Mouse (Mus musculus): ENCODE measurements around the gene Snapc3.
"Not testable (repeated sequence)": the region's sequence is repeated elsewhere in the genome, so short reads cannot be mapped to it uniquely, and the experiment has no call there.

The Snapc3 gene

DNA sequence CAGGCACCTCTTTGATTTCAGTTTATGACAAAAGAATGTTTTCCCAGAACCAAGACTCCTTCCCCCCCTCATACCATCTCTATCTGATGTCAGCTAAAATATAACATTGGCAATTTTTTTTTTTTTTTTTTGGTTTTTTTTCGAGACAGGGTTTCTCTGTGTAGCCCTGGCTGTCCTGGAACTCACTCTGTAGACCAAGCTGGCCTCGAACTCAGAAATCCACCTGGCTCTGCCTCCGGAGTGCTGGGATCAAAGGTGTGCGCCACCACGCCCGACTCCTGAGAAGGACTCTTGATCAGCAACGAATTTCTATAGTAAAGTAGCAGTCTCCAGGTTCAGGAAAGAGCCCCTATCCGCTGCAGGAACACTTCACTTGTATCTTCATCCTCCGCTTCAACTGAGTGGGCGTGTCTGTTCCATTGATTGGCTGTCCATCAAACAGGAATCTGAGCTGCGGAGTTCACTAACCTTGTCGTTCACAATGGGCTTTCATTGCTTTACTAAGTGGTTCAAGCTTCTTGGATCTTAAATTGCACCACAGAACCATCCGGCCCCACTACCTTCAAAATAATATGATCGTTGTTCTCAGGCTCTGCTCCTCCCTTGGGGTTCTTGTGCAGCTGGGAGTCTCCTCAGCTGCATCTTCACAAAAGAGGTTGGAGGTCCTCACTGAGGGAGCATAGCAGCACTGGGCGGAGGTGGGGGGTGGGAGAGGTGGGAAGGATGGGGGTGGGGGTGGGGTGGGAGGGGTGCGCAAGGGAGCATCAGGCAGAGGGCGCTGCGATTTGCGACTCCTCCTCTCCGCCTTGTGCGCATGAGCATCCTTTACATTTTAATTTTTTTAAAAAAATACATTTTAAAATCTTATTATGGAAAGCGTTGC lies 82.9 kb downstream of the Snapc3 start:
- DNase-seq (ENCODE audit: low spot score in 2 of 2): peak in 1 of 2 experiments; percentile 15

DNA sequence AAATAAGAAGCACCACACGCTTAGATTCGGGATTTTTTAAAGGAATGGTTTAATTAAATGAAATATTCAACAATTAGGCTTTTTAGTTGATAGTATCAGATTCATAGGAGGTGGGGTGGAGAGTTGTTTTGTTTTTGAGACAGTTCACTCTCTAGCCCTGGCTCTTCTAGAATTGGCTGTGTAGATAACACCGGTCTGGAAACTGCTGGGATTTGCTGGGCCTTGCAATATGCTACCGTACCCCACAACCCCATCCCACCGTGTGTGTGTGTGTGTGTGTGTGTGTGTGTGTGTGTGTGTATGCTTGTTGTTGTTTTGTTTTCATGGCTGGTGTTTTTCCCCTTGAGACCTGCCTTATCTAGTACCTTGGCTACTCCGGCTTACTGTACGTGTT lies 83.5 kb downstream of the Snapc3 start:
- no peak for DNase-seq (ENCODE audit: low spot score in 2 of 2)

DNA sequence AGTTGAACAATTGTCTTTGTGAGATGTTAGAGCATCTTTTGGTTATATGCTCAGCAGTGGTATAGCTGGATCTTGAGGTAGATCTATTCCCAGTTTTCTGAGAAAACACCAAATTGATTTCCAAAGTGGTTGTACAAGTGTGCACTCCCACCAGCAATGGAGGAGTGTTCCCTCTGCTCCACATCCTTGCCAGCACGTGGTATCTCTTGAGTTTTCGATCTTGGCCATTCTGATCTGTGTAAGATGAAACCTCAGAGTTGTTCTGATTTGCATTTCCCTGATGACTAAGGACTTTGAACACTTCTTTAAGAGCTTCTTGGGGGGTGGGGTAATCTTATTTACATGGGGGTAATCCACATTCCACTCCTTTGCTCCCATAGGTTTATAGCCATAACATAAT lies 92.1 kb downstream of the Snapc3 start:
- no peak for DNase-seq (ENCODE audit: low spot score in 2 of 2)

DNA sequence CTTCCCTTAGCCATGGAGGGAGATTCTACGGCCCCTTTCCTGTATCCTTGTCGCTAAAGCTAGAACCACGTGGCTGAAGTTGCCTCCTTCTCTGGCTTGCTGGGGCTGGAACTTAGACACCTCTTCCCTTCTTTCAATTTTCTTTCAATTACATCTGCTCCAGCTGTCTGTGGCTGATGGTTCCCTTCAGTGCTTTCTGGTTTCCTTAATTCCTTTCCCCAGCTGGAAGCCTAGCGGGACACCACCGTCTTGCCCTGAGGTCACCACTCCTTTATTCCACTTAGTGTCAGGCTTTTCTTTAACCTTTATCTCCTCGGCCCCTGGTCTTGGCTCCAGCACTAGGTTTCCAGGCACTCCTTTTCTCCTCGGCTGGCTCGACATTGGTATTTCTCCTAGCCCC lies 93.6 kb downstream of the Snapc3 start:
- DNase-seq (ENCODE audit: low spot score in 2 of 2): no peak

DNA sequence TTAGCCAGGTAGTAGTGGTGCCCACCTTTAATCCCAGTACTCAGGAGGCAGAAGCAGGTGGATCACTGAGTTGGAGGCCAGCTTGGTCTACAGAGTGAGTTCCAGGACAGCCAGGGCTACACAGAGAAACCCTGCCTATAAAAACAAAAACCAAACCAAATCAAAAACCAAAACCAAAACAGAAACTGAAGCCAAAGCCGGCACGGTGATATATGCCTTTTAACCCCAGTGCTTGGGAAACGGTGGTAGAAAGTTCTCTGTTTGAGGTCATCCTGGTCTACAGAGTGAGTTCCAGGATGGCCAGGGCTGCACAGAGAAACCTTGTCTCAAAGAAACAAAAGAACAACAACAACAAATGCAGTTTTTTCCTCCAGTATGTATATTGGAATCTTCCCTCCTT lies 94.7 kb downstream of the Snapc3 start:
- DNase-seq (ENCODE audit: low spot score in 2 of 2): no peak

DNA sequence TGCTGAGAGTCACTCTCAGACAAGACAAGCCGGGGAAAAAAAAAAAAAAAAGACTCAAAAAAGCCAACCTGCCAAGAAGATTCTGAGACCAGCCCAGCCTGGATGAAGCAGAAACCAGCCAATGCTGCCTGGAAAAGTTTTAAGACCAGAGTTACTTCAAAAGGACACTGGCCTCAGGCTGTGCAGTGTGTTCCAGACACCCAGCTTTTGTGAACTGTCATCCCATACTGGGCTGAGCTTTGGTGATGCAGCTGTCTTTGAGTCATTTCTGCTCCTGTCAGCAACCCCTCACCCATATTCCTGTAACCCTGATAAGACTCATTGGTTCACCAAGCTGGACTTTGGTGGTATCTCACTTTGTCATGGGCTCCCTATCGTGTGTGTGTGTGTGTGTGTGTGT lies 95.1 kb downstream of the Snapc3 start:
- DNase-seq (ENCODE audit: low spot score in 2 of 2): no peak

DNA sequence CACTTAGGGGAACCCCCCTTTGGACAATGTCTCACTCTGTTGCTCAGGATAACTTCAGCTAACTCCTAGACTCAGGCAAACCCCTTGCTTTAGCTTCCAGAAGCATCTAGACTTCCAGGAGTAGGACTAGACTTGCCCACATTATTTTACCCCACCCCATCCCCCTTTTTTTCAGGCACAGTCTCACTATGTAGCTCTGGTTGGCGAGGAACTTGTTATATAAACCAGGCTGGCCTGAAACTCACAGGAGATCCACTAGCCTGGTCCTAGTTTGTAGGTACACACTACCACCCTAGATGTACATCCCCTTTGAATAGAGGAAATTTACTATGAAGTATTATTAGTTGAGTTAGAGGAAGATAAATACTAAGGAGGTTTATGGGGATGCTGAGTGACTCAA lies 96.7 kb downstream of the Snapc3 start:
- DNase-seq (ENCODE audit: low spot score in 2 of 2): no peak

DNA sequence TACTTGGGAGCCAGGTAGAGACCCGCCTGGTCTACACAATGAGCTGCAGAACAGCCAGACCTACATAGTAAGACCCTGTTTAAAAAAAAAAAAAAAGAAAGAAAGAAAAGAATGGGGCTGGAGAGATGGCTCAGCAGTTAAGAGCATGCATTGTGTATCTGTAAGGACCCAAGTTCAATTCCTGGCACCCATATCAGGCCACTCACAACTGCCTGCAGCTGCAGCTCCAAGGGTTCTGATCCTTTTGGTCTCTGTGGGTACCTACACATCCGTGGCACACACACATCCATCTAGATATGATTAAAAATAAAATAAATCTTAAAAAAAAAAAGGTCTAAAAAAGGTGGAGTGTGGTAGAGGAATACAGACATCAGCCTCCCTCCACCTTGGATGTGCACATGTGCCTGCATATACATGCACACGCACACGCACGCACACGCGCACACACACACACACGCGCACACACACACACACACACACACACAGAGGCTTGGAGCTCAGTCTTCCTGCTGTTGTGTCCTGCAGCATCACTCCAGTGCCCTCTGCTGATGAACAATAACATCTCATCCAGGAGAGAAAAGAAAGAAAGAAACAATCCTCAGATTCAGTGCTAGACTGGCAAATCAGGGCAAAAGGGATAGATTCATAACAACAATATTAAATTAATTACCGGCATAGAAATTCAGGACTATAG lies 97.6 kb downstream of the Snapc3 start:
- no peak for DNase-seq (ENCODE audit: low spot score in 2 of 2)

DNA sequence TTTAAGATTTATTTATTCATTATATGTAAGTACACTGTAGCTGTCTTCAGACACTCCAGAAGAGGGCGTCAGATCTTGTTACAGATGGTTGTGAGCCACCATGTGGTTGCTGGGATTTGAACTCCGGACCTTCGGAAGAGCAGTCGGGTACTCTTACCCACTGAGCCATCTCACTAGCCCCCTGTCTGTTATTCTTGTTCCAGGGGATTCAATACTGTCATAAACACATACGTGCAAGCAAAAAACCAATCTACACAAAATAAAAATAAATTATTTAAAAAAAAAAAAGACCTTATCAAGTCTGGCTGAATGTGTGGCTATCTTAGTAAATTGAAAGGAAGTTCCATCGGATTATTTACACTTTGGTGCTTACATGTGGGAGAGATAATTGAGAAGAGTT lies 98.6 kb downstream of the Snapc3 start:
- not testable (repeated sequence) for DNase-seq (ENCODE audit: low spot score in 2 of 2)

Measured in frontal cortex, postnatal 14 days (tissue).